Mouse (Mus musculus): ENCODE measurements around the gene Vmn1r100.
"Not testable (repeated sequence)": the region's sequence is repeated elsewhere in the genome, so short reads cannot be mapped to it uniquely, and the experiment has no call there.

Vmn1r100 gene

GRCm38 (mm10) chr7:20417642-20418041, at the start of gene Vmn1r100:
Gene Vmn1r100 (plus strand): TSS chr7:20417942.
- not testable (repeated sequence) for DNase-seq (ENCODE audit: low spot score)

GRCm38 (mm10) chr7:20375310-20375709, 42.4 kb upstream of the Vmn1r100 start, which contains the start of gene Gm5728:
Gene Gm5728 (minus strand): TSS chr7:20375410.
- DNase-seq (ENCODE audit: low spot score): not testable (repeated sequence)

GRCm38 (mm10) chr7:20442493-20442892, 24.8 kb downstream of the Vmn1r100 start, which contains the start of gene Vmn1r101:
Gene Vmn1r101 (minus strand): TSS chr7:20442593.
- DNase-seq (ENCODE audit: low spot score): not testable (repeated sequence)

Measured in retina, embryonic 14.5 days (tissue).